Mouse (Mus musculus) frontal cortex, postnatal 36 days (tissue): ENCODE results near the gene Sorbs2.
A peak's percentile ranks its signal among the peaks of the same experiment; 100 is the strongest.

Experiments used
- DNase-seq, 2 experiments: peaks; one replicate each; pipeline ENCODE4 v3.0.0; 2022; ENCODE audit warnings: low spot score in 2 of 2

The Sorbs2 gene

DNA sequence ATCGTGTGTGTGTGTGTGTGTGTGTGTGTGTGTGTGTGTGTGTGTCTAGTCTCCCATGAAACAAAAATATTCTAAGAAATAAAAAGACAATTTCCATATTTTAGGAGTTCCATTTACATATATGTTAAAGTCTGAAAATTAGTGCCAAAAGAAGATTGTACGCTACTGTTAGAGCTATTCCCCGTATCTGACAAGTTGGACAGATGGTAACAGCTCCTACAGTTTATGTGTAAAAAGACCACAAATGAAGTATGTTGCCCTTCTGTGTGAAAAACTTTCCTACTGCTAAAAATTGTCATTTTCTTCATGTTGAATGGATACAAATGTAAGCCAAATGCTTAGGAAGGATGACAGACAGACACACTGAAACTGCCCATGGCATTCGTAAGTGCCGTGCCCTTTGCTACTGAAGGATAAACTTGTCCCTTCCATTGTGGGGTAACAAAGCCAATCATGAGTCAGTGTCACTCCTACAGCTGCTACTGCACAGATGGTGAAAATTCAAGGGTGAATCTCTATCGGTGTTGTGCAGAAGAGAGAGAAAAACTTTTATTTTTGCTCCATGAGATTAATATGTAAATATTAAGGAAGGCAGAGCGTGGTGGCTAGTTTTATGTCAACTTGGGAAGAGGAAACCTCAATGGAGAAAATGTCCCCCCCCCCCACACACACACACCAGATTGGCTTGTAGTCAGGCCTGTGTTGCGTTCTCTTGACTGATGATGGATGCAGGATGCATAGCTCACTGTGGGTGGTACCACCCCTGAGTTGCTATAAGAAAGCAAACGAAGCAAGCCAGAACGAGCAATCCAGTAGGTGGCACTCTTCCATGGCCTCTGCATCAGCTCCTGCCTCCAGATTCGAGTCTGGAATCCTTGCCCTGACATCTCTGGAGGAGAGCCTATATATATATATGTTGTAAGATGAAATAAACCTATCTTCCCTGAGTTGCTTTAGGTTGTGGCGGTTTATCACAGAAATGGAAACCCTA lies 244.2 kb downstream of the Sorbs2 start:
- DNase-seq, result peak in 1 of 2 experiments; percentile 45

DNA sequence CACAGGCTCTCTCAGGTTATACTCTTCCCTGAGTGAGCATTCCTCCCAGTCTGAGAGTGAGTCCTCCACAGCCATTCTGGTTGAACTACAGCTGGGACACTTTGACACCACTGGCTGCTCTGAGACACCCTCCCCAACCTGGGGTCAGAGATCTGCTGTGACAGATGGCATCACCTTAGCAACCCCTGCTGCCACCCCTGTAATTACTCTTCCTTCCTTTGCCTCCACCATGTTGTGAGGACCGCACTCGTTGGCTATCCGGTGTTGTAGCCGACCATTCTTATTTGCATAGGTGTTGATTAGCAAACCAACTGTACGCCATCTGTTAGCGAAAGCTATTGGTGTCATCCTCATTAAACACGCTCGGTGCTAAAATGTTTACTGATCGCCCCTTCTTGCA lies 247.9 kb downstream of the Sorbs2 start:
- DNase-seq, result no peak

DNA sequence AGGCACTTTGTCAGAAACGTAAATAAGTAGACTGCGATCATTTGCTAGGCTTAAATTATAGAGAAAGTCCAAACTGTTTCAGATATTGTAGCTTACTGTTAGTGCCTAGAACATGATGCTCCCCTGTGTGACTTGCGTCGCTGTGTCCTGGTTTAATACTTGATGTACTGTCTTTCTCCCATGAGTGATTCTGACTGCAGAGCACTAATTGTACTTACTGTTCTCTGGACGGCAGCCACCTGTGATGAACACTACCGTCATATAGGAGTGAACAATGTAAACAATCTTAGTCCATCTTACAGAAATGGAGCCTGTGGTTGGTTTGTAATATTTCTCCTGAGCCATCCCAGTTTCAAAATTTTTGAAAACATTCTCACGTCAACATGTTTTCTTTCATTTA lies 248.4 kb downstream of the Sorbs2 start:
- DNase-seq, result no peak

DNA sequence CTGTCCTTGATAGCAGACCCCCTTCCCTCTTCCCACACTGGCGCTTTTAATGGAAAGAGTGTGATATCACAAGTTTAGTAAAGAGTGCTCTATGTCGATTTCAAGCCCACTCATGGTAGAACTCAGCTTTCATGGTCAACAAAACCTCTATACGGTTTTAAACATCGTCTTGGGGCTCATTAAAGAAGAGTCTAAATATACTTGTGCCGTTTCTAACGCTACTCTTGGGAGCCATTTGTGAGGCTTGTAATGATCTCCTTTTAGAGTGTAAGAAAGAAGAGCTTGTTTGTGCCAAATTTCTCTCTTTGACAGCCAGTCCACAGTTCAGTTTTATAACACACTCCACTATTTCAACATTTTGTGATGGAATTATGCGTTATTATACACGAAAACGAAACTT lies 253.0 kb downstream of the Sorbs2 start:
- DNase-seq, result no peak

DNA sequence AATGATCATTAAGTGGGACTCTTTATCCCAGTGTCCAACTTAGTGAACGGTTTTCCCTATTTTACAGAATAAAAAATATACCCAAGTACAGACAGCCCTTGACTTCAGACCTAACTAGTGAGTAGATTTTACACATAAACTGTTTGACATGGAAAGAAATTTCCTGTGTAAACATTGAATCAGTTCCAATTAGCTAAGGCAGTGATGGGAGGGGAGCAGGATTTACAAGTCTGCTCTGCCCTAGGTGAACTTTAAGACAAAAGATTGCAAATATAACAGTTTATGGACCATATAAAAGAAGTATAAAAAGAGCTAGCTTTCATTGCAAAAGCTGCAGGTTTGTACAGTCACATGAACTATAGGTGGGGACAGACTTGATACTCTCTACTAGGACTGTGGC lies 253.5 kb downstream of the Sorbs2 start:
- no peak for DNase-seq

DNA sequence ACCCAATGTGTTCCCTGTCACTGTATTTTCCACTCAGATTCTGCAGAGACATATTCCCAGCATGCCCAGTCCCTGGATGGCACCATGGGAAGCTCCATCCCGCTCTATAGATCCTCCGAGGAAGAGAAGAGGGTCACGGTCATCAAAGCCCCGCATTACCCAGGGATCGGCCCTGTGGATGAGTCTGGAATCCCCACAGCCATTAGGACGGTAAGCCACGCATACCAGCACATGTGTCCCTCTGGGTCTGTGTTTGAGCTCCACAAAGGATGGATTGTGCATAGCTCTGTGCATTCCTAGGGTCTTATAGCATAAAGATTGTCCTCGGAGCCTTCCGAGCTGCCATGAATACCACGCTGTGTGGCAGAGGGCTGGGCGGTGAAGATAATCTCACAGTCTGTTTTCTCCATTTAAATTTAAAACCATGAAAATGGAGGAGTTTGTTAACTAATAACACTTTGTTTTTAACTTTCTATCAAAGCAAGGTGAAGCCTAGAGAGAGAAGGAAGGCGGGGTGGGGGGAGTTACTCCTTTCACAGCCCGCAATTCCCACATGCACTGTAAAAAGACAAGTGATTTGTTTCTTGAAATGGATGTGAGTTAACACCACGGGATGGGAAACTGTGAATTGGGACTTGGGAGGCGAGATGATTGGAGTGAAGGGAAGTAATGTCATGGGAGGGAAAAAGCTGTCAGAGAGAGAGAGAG lies 255.5 kb downstream of the Sorbs2 start:
- DNase-seq, result no peak

DNA sequence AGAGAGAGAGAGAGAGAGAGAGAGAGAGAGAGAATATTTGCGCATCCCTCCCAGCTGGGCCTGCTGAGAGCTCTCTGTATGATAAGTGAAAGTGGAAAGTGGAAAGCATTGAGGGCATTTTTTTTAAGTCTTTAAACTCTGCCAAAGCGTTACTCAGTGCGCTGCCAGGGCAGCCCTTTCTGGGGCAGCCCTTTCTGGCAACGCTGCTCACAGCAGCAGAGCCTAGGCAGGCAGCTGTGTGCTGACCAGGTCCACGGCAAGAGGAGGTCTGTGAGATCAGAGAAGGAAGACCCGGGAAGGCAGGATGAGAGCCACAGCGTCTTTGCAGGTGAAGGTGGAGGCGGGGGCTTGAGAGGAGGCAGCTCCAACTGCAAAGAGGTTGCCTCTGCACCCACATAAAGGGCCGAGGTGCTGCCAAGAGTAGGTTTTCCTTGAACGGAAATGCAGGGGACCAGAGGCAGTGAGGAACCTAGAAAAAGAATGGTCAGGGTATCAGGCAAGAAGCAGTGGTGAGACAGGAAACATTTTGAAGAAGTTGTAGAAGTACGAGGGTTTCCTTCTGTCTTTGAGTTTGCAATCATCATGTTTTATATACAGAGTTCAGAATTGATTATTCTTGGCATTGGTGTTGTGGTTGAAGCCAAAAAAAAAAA lies 256.2 kb downstream of the Sorbs2 start:
- DNase-seq, result peak in 1 of 2 experiments; percentile 29

DNA sequence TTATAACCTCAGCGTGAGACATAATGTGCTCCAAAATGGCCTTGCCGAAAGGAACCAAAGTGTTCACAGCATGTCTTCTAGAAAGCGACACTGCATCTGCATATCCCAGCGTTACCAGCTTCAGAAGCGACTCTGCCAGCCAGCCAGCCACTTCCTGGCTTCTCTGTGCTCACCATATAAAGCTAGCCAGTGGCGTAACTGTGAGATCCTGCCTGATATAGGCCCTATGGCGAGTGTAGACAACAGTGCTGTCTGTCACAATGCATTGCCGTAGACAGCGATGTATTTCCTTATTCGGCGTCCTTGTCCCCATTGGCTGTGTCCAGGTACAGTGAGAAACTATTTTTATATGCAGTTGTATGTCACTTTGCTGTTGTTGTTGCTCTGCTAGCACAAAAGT lies 258.6 kb downstream of the Sorbs2 start:
- DNase-seq, result no peak

DNA sequence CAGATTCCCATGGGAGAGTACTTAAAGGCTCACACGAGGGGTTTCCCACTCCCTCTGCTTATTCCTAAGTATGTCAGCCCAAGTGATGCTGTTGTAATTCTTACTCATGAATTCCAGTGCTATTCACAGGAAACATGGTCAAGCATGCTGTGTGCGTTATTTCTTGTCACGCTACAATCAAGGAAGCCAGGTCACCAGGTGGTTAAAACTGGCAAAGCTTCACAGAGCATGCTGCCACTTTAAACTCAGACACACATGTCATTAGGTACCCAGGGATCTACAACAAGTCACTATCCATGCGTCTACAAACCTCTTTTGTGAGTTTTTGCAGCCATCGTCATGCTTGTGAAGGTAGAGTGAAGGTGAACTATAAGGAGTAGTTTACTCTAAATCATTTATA lies 267.3 kb downstream of the Sorbs2 start:
- no peak for DNase-seq

DNA sequence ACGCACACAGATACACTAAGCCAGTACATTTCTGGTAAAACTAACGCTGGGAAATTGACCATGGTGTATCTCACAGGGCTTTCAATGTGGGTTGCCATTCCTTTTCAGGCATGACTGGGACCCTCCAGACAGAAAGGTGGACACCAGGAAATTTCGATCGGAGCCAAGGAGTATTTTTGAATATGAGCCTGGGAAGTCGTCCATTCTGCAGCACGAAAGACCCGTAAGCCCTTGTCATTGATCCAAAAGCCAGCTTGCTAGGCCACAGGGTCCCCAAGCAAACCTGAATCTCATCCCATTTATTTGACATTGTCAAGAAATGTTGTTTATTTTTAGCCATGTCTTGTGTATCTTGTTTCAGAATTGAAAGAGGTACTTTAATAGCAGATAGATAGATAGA lies 267.9 kb downstream of the Sorbs2 start:
- no peak for DNase-seq

DNA sequence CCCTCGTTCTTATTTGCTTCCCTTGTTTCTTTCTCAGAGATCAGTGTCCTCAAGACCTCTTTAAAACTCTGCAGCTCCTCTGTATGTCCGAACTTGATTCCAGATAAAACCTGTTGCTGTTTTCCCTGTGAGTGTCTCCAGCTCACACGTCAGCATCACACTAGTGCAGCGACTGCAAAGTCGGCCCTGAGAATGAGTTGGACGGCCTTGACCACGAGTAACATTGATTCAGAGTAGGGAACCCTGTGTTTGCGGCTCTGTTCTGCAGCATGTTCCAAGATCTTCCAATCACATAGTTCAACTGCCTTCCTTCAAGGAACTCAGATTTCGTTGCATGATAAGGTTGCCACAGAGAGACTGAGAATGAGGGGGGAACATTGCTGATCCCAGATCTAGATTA lies 268.8 kb downstream of the Sorbs2 start:
- DNase-seq, result no peak

DNA sequence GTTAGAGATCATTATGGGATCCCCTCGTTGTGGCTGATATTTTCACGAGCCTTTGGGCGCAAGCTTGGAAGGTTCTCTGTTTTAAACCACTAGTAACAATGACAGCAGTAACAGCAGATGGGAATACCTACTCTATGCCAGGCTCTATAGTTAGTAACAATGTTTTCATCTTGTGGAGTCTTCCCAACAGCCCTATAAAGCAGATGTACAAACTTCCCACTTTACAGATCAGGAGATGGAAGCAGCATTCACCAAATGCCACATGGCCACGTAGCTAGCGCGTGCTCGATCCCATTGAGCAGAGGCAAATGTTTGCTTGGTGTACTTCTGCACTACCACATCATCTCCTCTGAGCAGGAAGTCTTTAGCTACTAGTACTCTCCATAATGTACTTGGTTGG lies 269.4 kb downstream of the Sorbs2 start:
- peak in 1 of 2 experiments; percentile 44 for DNase-seq

DNA sequence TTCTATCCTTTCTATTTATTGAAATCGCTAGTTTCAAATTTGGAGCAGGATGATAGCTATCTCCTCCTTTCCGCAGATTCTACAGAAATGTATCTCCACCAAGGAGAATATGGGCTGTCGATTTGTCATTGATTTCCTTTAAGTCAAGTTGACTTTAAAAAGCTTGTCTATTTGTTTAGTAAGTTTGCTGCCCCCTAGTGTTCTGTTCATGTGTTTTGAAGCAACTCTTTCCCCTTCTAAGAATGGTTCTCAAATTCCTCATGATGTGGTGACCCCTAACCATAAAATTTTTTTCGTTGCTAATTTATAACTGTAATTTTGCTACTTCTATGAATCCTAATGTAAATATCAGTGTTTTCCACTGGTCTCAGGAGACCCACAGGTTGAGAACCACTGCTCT lies 273.0 kb downstream of the Sorbs2 start:
- DNase-seq, result no peak

DNA sequence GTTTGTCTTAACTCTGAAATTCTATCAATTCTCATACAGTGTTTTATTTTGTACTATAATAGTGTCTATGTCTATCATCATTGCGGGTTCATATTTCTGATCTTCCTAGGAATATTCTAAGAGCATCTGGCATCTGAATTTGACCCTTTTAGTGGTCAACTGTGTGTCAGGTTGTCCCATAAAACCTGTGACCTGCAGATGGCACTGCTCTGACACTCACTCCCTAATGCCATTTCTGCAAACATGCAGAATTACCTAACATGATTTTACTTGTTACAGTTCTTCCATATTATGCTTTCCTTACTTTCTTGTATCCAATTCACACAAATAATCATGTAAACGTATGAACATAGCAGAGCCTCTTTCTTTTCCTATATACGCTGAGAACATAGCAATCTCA lies 281.0 kb downstream of the Sorbs2 start:
- no peak for DNase-seq

DNA sequence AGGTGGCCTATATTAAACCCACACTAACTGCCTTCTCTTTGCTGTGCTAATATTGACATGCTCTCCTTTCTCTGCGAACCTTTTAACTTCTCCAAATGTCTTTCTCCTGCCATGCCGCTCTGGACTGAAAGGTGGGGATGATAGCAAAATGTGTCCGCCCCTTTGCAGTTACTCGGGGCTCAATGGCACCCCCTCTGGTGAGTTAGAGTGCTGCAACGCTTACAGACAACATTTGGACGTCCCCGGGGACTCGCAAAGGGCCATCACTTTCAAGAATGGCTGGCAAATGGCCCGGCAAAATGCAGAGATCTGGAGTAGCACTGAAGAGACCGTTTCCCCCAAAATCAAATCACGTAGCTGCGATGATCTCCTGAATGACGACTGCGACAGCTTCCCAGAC lies 287.3 kb downstream of the Sorbs2 start:
- no peak for DNase-seq

DNA sequence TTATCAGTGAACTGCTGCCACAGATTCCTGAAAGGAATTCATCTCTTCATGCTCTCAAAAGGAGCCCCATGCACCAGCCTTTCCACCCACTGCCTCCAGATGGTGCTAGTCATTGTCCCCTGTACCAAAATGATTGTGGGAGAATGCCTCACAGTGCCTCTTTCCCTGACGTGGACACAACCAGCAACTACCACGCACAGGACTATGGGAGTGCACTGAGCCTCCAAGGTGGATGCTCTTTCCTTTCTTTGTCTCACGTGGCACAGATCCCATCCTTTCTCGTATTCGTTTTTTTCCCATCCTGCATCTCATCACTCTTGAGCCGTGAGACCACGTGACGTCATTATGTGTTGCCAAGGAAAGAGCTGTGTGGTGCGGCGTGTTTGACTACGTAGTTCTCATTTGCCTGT lies 288.7 kb downstream of the Sorbs2 start:
- peak; percentile 66 to 79 for DNase-seq

DNA sequence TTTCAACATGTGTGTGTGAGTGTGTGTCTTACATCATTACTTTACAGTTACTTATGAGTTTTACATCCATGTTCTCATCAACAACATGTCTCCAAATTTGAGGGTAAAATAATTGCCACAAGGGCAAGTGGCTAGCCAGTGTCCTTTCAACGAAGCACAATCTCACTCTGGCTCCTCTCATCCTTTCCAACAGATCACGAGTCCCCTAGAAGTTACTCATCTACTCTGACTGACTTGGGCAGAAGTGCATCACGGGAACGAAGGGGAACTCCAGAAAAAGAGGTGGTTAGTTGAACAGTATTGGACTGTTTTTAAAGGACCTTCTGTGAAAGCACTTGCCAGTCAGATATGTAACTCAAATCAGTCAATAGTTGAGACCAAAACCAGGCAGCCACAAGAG lies 291.9 kb downstream of the Sorbs2 start:
- no peak for DNase-seq

DNA sequence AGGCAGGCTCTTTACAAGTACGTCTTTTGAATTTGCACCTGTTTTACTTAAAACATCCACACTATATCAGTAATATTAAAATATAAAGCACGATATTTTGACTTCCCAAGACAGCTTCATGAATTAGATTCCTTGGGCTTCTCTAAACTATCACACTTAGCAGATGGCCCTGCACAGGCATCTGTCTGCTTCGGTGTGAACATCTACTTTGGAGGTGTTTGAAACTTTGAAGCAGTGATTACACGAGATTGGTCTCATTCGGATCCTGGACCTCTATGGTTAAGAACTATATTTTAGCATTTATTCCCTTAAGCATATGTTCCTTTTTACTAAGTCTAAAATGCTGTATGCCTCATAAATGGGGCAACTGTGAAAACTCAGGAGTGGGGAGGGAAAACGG lies 301.0 kb downstream of the Sorbs2 start:
- DNase-seq, result no peak

DNA sequence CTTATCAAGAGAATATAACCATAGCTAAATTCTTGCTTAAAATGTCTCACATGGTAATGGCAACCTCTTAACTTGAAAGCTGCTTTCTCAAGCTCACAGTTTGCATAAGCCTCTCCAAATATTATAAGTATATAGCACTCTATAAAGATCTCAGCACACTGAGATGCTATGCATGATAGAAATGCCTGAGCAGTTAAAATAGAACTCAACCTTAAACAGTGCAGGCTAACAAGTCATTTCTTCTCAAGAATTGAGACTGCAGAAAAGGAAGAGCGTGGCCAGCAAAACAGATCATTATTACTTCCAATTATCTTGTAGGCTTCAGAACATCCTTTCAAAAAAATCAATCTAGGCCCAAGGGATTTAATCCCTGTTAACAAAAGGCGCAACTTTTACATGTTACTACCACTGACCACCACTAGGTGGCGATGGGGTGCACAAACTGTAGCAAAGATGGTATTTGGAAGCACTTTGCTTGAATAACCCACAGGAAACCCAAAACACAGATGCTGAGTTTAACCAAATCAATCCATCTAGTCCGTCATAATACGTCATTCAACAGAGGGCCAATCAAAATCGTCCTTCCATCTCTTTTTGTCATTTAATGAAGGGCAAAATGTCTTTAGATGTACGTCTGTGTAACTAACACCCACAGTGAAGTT lies 309.3 kb downstream of the Sorbs2 start:
- peak; percentile 43 to 69 for DNase-seq

DNA sequence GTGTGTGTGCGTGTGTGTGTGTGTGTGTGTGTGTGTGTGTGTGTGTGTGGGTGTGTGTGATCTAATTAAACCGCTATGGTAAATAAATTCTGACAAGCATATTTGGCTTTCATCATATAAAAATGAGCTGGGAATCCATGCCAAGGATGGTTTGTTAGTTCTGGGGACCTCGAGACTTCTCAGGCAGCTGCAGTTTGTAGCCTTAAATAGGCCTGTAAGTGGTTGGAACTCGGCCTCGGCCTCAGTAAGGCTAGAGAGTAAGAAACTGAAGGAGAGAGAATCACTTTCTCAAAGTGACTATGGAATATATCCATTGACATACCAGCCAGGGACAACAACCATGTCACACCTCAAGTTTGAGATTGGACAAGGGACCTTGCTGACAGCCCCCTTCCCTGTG lies 314.1 kb downstream of the Sorbs2 start:
- no peak for DNase-seq

DNA sequence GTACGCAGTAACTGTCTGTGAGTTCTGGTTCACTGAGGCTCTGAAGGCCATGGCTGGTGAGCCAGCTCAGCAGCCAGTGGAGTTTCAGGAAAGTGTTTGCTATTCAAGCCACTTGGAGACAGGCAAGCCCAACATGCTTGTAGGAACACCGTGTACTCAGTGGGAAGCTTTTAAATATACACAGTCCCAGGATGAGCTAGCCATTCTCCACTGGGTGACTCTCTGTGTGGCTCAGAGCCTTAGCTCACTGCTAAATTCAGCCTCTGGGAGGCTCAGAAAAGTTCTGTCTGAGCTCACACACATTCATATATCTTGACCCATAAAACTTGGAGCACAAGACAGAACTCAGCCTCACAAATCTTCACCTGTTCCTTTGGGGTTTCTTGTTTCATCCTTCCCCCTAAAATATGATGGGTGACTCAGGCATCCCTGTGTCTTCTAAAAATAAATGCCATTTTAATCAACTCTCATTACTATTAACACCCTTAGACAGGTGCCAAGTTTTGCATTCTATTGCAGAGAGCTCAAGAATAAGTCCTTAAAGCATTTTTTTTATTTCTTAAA lies 322.5 kb downstream of the Sorbs2 start:
- no peak for DNase-seq

DNA sequence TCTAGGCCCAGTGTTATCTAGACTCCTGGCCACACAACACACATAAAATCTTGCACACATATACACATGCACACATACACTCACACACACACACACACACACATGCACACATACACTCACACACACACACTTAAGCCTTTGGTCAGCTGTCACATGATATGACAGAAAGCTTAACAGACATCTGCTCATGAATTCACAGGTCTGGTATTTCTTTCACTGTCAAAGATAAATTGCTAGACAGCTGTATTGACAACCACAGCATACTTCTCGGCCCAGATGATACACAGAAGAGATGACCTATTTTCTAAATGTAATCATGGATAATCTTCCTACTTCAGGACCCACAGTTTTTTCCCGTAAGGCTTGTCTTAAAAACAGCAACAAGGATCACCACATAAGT lies 326.3 kb downstream of the Sorbs2 start:
- DNase-seq, result no peak
